Mouse (Mus musculus): ENCODE measurements around the gene Nmd3. TPM values are rescaled to one million over a fixed set of nuclear protein-coding genes. Genes with fewer than 3 reads are reported as not detected.

The Nmd3 gene
- polyA plus RNA-seq, 1 experiment from 2014 or later: 165 TPM

DNA sequence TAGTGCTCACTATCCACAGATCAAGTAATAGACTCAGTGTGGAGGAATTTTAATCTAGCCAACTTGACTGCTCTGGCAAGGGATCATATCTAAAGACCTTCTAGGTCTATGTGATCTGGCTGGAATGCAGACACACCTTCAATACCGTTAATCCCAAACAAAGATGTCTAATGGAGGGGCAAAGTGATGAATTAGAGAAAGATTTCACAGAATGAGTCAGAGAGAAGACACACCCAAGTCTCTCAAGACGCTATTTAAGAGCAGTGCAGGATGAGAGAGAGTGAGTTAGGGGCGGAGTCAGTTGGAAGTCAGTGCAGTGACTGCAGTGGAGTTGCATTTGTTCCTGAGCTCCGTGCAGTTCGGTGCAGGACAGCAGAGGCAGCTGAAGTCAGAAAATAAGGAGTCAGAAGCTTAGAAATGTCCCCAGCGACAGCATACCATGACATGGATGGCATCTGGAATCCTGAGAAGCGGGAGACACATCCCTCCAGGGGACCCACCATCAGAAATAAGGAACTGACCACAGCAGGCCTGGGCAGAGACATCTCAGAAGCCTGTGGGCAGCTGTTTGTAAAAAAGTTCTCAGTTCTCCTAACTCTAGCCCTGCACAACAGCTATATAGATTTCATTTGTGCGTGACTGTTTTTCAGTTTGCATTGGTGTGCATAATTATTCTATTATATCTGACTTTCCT lies 9.7 kb upstream of the Nmd3 start:
- Histone ChIP-seq H3K4me2 (replicated peaks; ENCODE audit: low read depth, low read length) (no peak overlapping the region), H3K9me3 (ENCODE audit: control insufficient read depth, low read length) (no peaks in the 10 kb centered on the region), H3K4me3 (ENCODE audit: low read length) (no peak overlapping the region), H3K4me1 (ENCODE audit: control insufficient read depth, insufficient read depth, low read length) (no peaks in the 10 kb centered on the region), H3K27me3 (ENCODE audit: control insufficient read depth, insufficient read depth, low read length) (no peaks in the 10 kb centered on the region), H3K36me3 (ENCODE audit: control insufficient read depth, insufficient read depth, low read length) (no peaks in the 10 kb centered on the region), H3K9ac (ENCODE audit: low read depth, low read length) (no peak overlapping the region), H3K27ac (ENCODE audit: low read depth, low read length) (no peak overlapping the region)
- ATAC-seq (ENCODE audit: low FRiP score, low TSS enrichment): no peak
- WGBS: 49% methylated on average over 8 of the region's 8 CpGs

DNA sequence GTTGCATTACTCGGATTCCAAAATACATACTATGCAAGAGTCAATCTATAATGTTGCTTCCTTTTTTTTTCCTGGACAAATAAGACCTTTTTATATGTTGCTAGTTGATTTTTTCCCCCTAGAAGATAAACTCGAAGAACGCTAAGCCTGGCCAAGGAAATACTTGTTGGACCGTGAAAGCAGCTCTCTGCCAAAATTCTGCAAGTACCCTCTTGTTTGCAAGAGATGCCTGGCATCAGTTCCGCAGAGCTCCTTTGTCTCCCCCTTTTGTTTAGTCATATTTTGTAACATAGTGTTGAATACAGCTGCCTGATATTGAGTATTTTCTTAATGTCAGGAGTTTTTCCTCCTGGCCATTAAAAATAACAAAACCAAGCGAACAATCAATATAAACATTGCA lies 4.3 kb upstream of the Nmd3 start:
- no peak overlapping the region for H3K27ac ChIP-seq (ENCODE audit: low read depth, low read length)
- 88% methylated on average over 6 of the region's 6 CpGs for WGBS
- H3K4me1 ChIP-seq (ENCODE audit: control insufficient read depth, insufficient read depth, low read length): no peaks in the 10 kb centered on the region
- no peak overlapping the region for H3K4me3 ChIP-seq (ENCODE audit: low read length)
- H3K9me3 ChIP-seq (ENCODE audit: control insufficient read depth, low read length): no peaks in the 10 kb centered on the region
- no peak for ATAC-seq (ENCODE audit: low FRiP score, low TSS enrichment)
- no peak overlapping the region for H3K4me2 ChIP-seq (replicated peaks; ENCODE audit: low read depth, low read length)
- no peak overlapping the region for H3K9ac ChIP-seq (ENCODE audit: low read depth, low read length)
- H3K36me3 ChIP-seq (ENCODE audit: control insufficient read depth, insufficient read depth, low read length): no peaks in the 10 kb centered on the region
- no peaks in the 10 kb centered on the region for H3K27me3 ChIP-seq (ENCODE audit: control insufficient read depth, insufficient read depth, low read length)

DNA sequence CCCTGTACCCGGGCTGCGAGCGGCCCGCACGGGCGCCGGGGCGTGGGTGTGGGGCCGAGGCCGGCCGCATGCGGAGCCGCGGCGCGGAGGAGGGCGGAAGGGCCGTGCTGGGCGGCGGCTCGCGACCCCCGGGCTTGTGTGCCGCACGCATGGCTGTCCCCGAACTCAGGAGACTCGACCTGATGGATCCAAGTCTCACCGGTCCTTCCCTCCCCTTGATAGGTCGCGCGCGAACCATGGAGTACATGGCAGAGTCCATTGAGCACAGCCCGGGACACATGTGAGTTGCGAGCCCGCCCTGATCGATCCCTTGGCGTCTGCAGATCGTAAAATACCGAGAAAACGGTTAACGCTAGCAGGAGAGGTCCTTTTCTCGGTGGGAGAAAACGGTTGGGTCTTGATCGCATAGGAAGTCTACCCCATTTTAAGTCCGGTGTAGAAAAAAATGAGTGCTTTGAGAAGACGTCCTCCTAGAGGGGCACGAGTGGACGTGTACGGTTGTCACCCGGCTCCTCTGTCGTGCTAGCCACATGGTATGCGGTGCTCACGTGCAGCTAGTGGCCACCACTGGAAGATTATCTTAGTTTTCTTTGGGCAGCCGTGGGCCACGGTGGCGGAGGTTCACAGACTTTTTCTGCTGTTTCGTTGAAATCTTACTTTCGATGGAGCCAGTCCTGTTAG lies 542 bp downstream of the Nmd3 start:
- Histone ChIP-seq H3K27me3 (ENCODE audit: control insufficient read depth, insufficient read depth, low read length) (no peaks in the 10 kb centered on the region), H3K9me3 (ENCODE audit: control insufficient read depth, low read length) (no peaks in the 10 kb centered on the region), H3K9ac (ENCODE audit: low read depth, low read length) (peak overlapping the region; percentile 95), H3K4me2 (replicated peaks; ENCODE audit: low read depth, low read length) (peak overlapping the region; percentile 79), H3K27ac (ENCODE audit: low read depth, low read length) (peak overlapping the region; percentile 91), H3K4me1 (ENCODE audit: control insufficient read depth, insufficient read depth, low read length) (peaks cover 17% of the 10 kb centered on the region), H3K36me3 (ENCODE audit: control insufficient read depth, insufficient read depth, low read length) (peaks cover 14% of the 10 kb centered on the region; the same call in 1 of the 2 replicates), H3K4me3 (ENCODE audit: low read length) (peak overlapping the region; percentile 76)
- WGBS: under 1% methylated on average over 56 of the region's 58 CpGs
- ATAC-seq (ENCODE audit: low FRiP score, low TSS enrichment): peak; percentile 50

DNA sequence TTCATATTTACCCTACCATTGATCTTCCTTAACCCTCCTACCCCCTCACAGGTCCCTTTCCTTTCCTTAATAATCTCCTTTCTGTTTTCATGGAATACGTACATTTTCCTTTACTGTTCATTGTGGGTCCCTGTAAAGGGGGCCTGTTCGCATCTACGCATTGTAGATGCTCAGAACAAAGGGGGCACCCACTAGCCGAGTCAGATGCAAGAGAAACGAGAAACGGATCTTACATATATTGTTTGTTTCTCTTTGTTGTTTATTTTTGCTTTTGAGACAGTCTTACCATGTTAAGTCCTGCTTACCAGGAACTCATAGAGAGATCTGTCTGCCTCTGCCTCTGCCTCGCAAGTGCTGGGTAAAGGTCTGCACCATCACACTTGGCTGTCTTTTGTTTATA lies 1.4 kb downstream of the Nmd3 start:
- Histone ChIP-seq H3K27ac (ENCODE audit: low read depth, low read length) (0 out of 2 replicates have a peak overlapping the region, but pooled peaks have one; percentile 91), H3K4me2 (replicated peaks; ENCODE audit: low read depth, low read length) (peak overlapping the region; percentile 79), H3K4me3 (ENCODE audit: low read length) (peak overlapping the region; percentile 76), H3K4me1 (ENCODE audit: control insufficient read depth, insufficient read depth, low read length) (peaks cover 17% of the 10 kb centered on the region), H3K9ac (ENCODE audit: low read depth, low read length) (peak overlapping the region; percentile 95), H3K36me3 (ENCODE audit: control insufficient read depth, insufficient read depth, low read length) (peaks cover 16% of the 10 kb centered on the region; the same call in 1 of the 2 replicates), H3K27me3 (ENCODE audit: control insufficient read depth, insufficient read depth, low read length) (no peaks in the 10 kb centered on the region), H3K9me3 (ENCODE audit: control insufficient read depth, low read length) (no peaks in the 10 kb centered on the region)
- WGBS: 47% methylated on average over 7 of the region's 7 CpGs
- ATAC-seq (ENCODE audit: low FRiP score, low TSS enrichment): no peak

DNA sequence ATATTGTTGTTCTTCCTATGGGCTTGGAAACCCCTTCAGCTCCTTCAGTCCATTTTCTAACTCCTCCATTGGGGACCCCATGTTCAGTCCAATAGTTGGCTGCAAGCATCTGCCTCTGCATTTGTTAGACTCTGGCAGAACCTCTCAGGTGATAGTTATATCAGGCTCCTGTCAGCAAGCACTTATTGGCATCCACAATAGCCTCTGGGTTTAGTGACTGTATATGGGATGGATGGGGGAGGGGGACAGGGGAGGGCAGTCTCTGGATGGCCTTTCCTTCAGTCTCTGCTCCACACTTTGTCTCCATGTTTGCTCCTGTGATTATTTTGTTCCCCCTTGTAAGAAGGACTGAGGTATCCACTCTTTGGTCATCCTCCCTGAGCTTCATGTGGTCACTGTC lies 9.1 kb downstream of the Nmd3 start:
- Histone ChIP-seq H3K9me3 (ENCODE audit: control insufficient read depth, low read length) (no peaks in the 10 kb centered on the region), H3K4me3 (ENCODE audit: low read length) (no peak overlapping the region), H3K36me3 (ENCODE audit: control insufficient read depth, insufficient read depth, low read length) (peaks cover 58% of the 10 kb centered on the region), H3K9ac (ENCODE audit: low read depth, low read length) (no peak overlapping the region), H3K4me2 (replicated peaks; ENCODE audit: low read depth, low read length) (no peak overlapping the region), H3K4me1 (ENCODE audit: control insufficient read depth, insufficient read depth, low read length) (no peaks in the 10 kb centered on the region), H3K27me3 (ENCODE audit: control insufficient read depth, insufficient read depth, low read length) (no peaks in the 10 kb centered on the region), H3K27ac (ENCODE audit: low read depth, low read length) (no peak overlapping the region)
- ATAC-seq (ENCODE audit: low FRiP score, low TSS enrichment): no peak

DNA sequence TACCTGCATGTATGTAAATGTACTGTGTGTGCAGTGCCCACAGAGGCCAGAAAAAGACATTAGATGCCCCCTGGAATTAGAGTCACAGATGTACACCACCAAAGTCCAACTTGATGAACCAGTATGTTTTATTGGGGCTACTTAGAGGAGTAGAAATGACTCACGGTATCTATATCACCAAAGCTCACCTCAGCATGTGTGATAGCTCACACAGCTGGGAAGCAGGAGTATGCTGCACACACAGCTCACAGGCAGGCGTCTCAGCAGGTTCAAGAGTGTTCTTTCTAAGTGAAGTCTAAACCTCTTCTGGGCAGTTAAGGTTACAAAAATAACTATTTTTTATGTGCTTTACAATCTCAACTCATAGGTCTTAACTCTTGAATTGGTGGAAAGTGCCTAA lies 12.2 kb downstream of the Nmd3 start:
- H3K9me3 ChIP-seq (ENCODE audit: control insufficient read depth, low read length): no peaks in the 10 kb centered on the region
- ATAC-seq (ENCODE audit: low FRiP score, low TSS enrichment): no peak
- peaks cover 64% of the 10 kb centered on the region for H3K36me3 ChIP-seq (ENCODE audit: control insufficient read depth, insufficient read depth, low read length)
- no peak overlapping the region for H3K27ac ChIP-seq (ENCODE audit: low read depth, low read length)
- H3K27me3 ChIP-seq (ENCODE audit: control insufficient read depth, insufficient read depth, low read length): no peaks in the 10 kb centered on the region
- no peak overlapping the region for H3K4me2 ChIP-seq (replicated peaks; ENCODE audit: low read depth, low read length)
- no peak overlapping the region for H3K4me3 ChIP-seq (ENCODE audit: low read length)
- 60% methylated on average over 2 of the region's 2 CpGs for WGBS
- H3K4me1 ChIP-seq (ENCODE audit: control insufficient read depth, insufficient read depth, low read length): no peaks in the 10 kb centered on the region
- no peak overlapping the region for H3K9ac ChIP-seq (ENCODE audit: low read depth, low read length)

DNA sequence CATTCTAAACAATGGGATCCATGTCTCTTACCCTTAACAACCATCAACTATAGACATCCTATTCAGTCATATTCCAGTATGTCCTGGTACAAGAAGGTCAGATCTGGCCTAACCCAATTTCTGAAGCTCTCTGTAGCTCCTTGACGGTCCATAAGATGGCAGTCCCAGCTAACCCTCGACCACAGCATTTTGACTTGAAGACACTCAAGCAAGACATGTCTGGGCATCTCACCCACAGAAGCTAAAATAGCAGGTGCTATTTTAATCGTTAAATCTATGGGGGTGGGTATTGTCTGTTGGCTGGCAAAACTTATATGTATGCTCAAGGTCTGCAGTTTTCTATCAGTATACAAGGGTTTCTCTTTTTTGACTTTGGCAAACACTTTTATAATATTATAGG lies 33.4 kb downstream of the Nmd3 start:
- no peaks in the 10 kb centered on the region for H3K9me3 ChIP-seq (ENCODE audit: control insufficient read depth, low read length)
- WGBS: 89% methylated on average over 3 of the region's 3 CpGs
- no peak overlapping the region for H3K4me3 ChIP-seq (ENCODE audit: low read length)
- H3K4me2 ChIP-seq (replicated peaks; ENCODE audit: low read depth, low read length): no peak overlapping the region
- no peak for ATAC-seq (ENCODE audit: low FRiP score, low TSS enrichment)
- no peaks in the 10 kb centered on the region for H3K4me1 ChIP-seq (ENCODE audit: control insufficient read depth, insufficient read depth, low read length)
- H3K27me3 ChIP-seq (ENCODE audit: control insufficient read depth, insufficient read depth, low read length): no peaks in the 10 kb centered on the region
- H3K9ac ChIP-seq (ENCODE audit: low read depth, low read length): no peak overlapping the region
- H3K36me3 ChIP-seq (ENCODE audit: control insufficient read depth, insufficient read depth, low read length): peaks cover 55% of the 10 kb centered on the region
- H3K27ac ChIP-seq (ENCODE audit: low read depth, low read length): no peak overlapping the region

DNA sequence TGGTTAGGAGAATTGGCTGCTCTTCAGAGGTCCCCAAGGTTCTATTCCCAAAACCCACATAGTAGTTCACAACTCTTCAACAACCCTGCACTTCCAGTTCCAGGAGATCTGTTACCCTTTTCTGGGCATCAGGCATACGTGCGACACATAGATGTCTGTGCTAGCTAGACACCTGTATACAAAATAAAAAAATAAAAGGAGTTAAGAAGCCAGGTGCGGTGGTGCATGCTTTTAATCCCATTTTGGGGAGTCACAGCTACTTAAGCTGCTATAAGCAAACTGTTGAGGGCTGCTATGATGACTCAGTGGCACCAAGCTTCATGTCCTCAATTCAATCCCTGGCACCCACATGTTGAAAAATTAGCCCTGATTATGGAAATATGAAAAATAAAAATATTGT lies 34.2 kb downstream of the Nmd3 start:
- no peaks in the 10 kb centered on the region for H3K9me3 ChIP-seq (ENCODE audit: control insufficient read depth, low read length)
- WGBS: 93% methylated on average over 3 of the region's 3 CpGs
- H3K4me1 ChIP-seq (ENCODE audit: control insufficient read depth, insufficient read depth, low read length): no peaks in the 10 kb centered on the region
- no peak overlapping the region for H3K4me3 ChIP-seq (ENCODE audit: low read length)
- H3K36me3 ChIP-seq (ENCODE audit: control insufficient read depth, insufficient read depth, low read length): peaks cover 48% of the 10 kb centered on the region
- no peak for ATAC-seq (ENCODE audit: low FRiP score, low TSS enrichment)
- no peaks in the 10 kb centered on the region for H3K27me3 ChIP-seq (ENCODE audit: control insufficient read depth, insufficient read depth, low read length)
- H3K4me2 ChIP-seq (replicated peaks; ENCODE audit: low read depth, low read length): no peak overlapping the region
- H3K27ac ChIP-seq (ENCODE audit: low read depth, low read length): no peak overlapping the region
- no peak overlapping the region for H3K9ac ChIP-seq (ENCODE audit: low read depth, low read length)

DNA sequence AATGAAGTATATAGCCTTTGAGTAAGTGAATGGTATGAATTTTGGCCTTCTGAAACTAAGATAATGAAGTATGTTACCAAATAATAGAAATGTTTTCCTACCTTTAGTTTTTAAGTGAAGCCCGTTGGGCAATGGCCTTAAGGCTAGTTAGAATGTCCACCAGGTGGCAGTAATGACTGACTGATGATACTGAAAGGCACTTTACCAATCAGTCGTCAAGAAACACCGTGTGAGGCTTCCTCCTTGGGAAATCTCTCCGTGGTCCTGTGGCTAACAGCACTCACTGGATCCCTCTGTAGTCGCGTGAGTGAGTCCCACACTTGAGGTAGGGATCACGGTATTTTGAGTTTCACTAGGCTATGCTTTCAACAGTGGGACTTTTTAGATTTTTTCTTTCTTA lies 34.7 kb downstream of the Nmd3 start:
- 34% methylated on average over 7 of the region's 7 CpGs for WGBS
- peak; percentile 57; the same call in 1 of the 2 replicates for ATAC-seq (ENCODE audit: low FRiP score, low TSS enrichment)
- H3K9me3 ChIP-seq (ENCODE audit: control insufficient read depth, low read length): no peaks in the 10 kb centered on the region
- no peak overlapping the region for H3K27ac ChIP-seq (ENCODE audit: low read depth, low read length)
- no peak overlapping the region for H3K4me2 ChIP-seq (replicated peaks; ENCODE audit: low read depth, low read length)
- H3K36me3 ChIP-seq (ENCODE audit: control insufficient read depth, insufficient read depth, low read length): peaks cover 43% of the 10 kb centered on the region
- H3K4me3 ChIP-seq (ENCODE audit: low read length): no peak overlapping the region
- no peaks in the 10 kb centered on the region for H3K4me1 ChIP-seq (ENCODE audit: control insufficient read depth, insufficient read depth, low read length)
- no peak overlapping the region for H3K9ac ChIP-seq (ENCODE audit: low read depth, low read length)
- H3K27me3 ChIP-seq (ENCODE audit: control insufficient read depth, insufficient read depth, low read length): no peaks in the 10 kb centered on the region
